ENCODE assay signal across 12 mouse cellular contexts in genomic region chr8:128263251-128263947, GRCm38 (mm10).
A peak's percentile ranks its signal among the peaks of the same experiment; 100 is the strongest.
DNase-seq lines count a peak whose midpoint lies in the region; ATAC-seq lines count a peak whose summit lies in the region.
"Had no signal": no experiment of that assay in that cellular context is flagged by ENCODE, and none has a peak within 500 bp of the region (broad histone marks: within the 10 kb centered on the region; RNA-seq: fewer than 3 reads in every experiment).

No protein-coding gene starts in this region.

- no peaks in the 10 kb centered on the region for H3K9me3 ChIP-seq in hindbrain, embryonic 10.5 days
- H3K9me3 ChIP-seq in hindbrain, embryonic 12.5 days (replicated peaks) = no peaks in the 10 kb centered on the region
- H3K9me3 ChIP-seq in embryonic facial prominence, embryonic 10.5 days = no peaks in the 10 kb centered on the region
- H3K9me3 ChIP-seq in limb, embryonic 11.5 days (ENCODE audit: control insufficient read depth, low read length) = no peaks in the 10 kb centered on the region
- H3K9me3 ChIP-seq in midbrain, embryonic 14.5 days (ENCODE audit: control insufficient read depth, low read length) = no peaks in the 10 kb centered on the region
- H3K9me3 ChIP-seq: embryonic facial prominence, embryonic 12.5 days; hindbrain, embryonic 15.5 days; liver, embryonic 15.5 days had no signal

- DNase-seq in hindbrain, embryonic 10.5 days (ENCODE audit: low spot score) = peak; percentile 27
- peak; percentile 44 for DNase-seq in embryonic facial prominence, embryonic 10.5 days (ENCODE audit: low spot score)
- DNase-seq in limb, embryonic 11.5 days (ENCODE audit: low spot score) = peak; percentile 52
- peak; percentile 51 for DNase-seq in midbrain, embryonic 14.5 days
- DNase-seq in spleen, postnatal 36 days (ENCODE audit: low spot score in 2 of 2) = no peak
- DNase-seq in urinary bladder, postnatal 36 days (ENCODE audit: low spot score in 2 of 2) = no peak
- DNase-seq in spleen, adult 12 weeks (ENCODE audit: low spot score) = no peak

- 52% methylated on average over 9 of the region's 9 CpGs for WGBS in hindbrain, embryonic 10.5 days
- 44% methylated on average over 9 of the region's 9 CpGs for WGBS in hindbrain, embryonic 12.5 days
- 48% methylated on average over 9 of the region's 9 CpGs for WGBS in embryonic facial prominence, embryonic 10.5 days
- WGBS in limb, embryonic 11.5 days = 36% methylated on average over 9 of the region's 9 CpGs
- 39% methylated on average over 9 of the region's 9 CpGs for WGBS in midbrain, embryonic 14.5 days

- H3K4me2 ChIP-seq in hindbrain, embryonic 12.5 days (replicated peaks) = no peak overlapping the region
- no peak overlapping the region for H3K4me2 ChIP-seq in limb, embryonic 11.5 days (ENCODE audit: low read depth, severe bottlenecking)
- no peak overlapping the region for H3K4me2 ChIP-seq in midbrain, embryonic 14.5 days (ENCODE audit: low read length)
- H3K4me2 ChIP-seq: embryonic facial prominence, embryonic 12.5 days; hindbrain, embryonic 15.5 days; liver, embryonic 15.5 days had no signal

- no peaks in the 10 kb centered on the region for H3K36me3 ChIP-seq in hindbrain, embryonic 10.5 days
- no peaks in the 10 kb centered on the region for H3K36me3 ChIP-seq in hindbrain, embryonic 12.5 days
- H3K36me3 ChIP-seq in embryonic facial prominence, embryonic 10.5 days (replicated peaks) = no peaks in the 10 kb centered on the region
- H3K36me3 ChIP-seq in limb, embryonic 11.5 days (ENCODE audit: control insufficient read depth, insufficient read depth, low read length) = no peaks in the 10 kb centered on the region
- no peaks in the 10 kb centered on the region for H3K36me3 ChIP-seq in midbrain, embryonic 14.5 days (ENCODE audit: control insufficient read depth, insufficient read depth, low read length)
- H3K36me3 ChIP-seq: embryonic facial prominence, embryonic 12.5 days; hindbrain, embryonic 15.5 days; liver, embryonic 15.5 days had no signal

- no peak overlapping the region for H3K4me3 ChIP-seq in hindbrain, embryonic 10.5 days
- H3K4me3 ChIP-seq in hindbrain, embryonic 12.5 days = no peak overlapping the region
- no peak overlapping the region for H3K4me3 ChIP-seq in embryonic facial prominence, embryonic 10.5 days
- no peak overlapping the region for H3K4me3 ChIP-seq in limb, embryonic 11.5 days (ENCODE audit: low read depth, low read length)
- no peak overlapping the region for H3K4me3 ChIP-seq in midbrain, embryonic 14.5 days (replicated peaks; ENCODE audit: low read depth, low read length)
- H3K4me3 ChIP-seq: embryonic facial prominence, embryonic 12.5 days; hindbrain, embryonic 15.5 days; liver, embryonic 15.5 days had no signal

- ATAC-seq in hindbrain, embryonic 12.5 days (ENCODE audit: low FRiP score) = no peak
- ATAC-seq in limb, embryonic 11.5 days (ENCODE audit: insufficient number of reproducible peaks, low FRiP score, low TSS enrichment, low read depth) = 0 out of 2 replicates have a peak, but pooled peaks have one; percentile 69
- no peak for ATAC-seq in midbrain, embryonic 14.5 days (ENCODE audit: low FRiP score, low TSS enrichment)
- ATAC-seq: Patski had no signal

- H3K4me1 ChIP-seq in hindbrain, embryonic 10.5 days (replicated peaks) = peaks cover 28% of the 10 kb centered on the region
- peaks cover 10% of the 10 kb centered on the region for H3K4me1 ChIP-seq in hindbrain, embryonic 12.5 days
- peaks cover 45% of the 10 kb centered on the region for H3K4me1 ChIP-seq in embryonic facial prominence, embryonic 10.5 days
- H3K4me1 ChIP-seq in limb, embryonic 11.5 days (ENCODE audit: control insufficient read depth, insufficient read depth, low read length) = peaks cover 19% of the 10 kb centered on the region; the same call in 1 of the 2 replicates
- H3K4me1 ChIP-seq in midbrain, embryonic 14.5 days (ENCODE audit: control insufficient read depth, insufficient read depth, low read length) = peaks cover 6% of the 10 kb centered on the region
- H3K4me1 ChIP-seq: liver, embryonic 15.5 days had no signal

- peak overlapping the region; percentile 37; the same call in 1 of the 2 replicates for H3K27ac ChIP-seq in hindbrain, embryonic 10.5 days
- no peak overlapping the region for H3K27ac ChIP-seq in hindbrain, embryonic 12.5 days
- peak overlapping the region; percentile 54 for H3K27ac ChIP-seq in embryonic facial prominence, embryonic 10.5 days (replicated peaks)
- H3K27ac ChIP-seq in limb, embryonic 11.5 days (replicated peaks; ENCODE audit: low read depth, low read length) = peak overlapping the region; percentile 45; the same call in 1 of the 2 replicates
- H3K27ac ChIP-seq in midbrain, embryonic 14.5 days (replicated peaks; ENCODE audit: low read depth, low read length) = no peak overlapping the region
- H3K27ac ChIP-seq: embryonic facial prominence, embryonic 12.5 days; hindbrain, embryonic 15.5 days; liver, embryonic 15.5 days had no signal

- H3K27me3 ChIP-seq in hindbrain, embryonic 10.5 days (ENCODE audit: insufficient read depth, poor library complexity, severe bottlenecking) = no peaks in the 10 kb centered on the region
- H3K27me3 ChIP-seq in hindbrain, embryonic 12.5 days = no peaks in the 10 kb centered on the region
- no peaks in the 10 kb centered on the region for H3K27me3 ChIP-seq in embryonic facial prominence, embryonic 10.5 days (replicated peaks; ENCODE audit: low read depth, poor library complexity, severe bottlenecking)
- H3K27me3 ChIP-seq in limb, embryonic 11.5 days (ENCODE audit: control insufficient read depth, insufficient read depth, low read length) = no peaks in the 10 kb centered on the region
- no peaks in the 10 kb centered on the region for H3K27me3 ChIP-seq in midbrain, embryonic 14.5 days (ENCODE audit: control insufficient read depth, insufficient read depth, low read length)
- H3K27me3 ChIP-seq: embryonic facial prominence, embryonic 12.5 days; hindbrain, embryonic 15.5 days; liver, embryonic 15.5 days; Patski had no signal

- H3K9ac ChIP-seq in hindbrain, embryonic 12.5 days = no peak overlapping the region
- no peak overlapping the region for H3K9ac ChIP-seq in limb, embryonic 11.5 days (ENCODE audit: low read length)
- H3K9ac ChIP-seq in midbrain, embryonic 14.5 days (replicated peaks; ENCODE audit: low read length) = no peak overlapping the region
- H3K9ac ChIP-seq: embryonic facial prominence, embryonic 12.5 days; hindbrain, embryonic 15.5 days; liver, embryonic 15.5 days had no signal

Comparison
In these comparisons a context has a peak if more than half of its experiments do, and no peak if none do; other contexts are left out.
1. H3K27ac ChIP-seq: peak in hindbrain, embryonic 10.5 days (single experiment), embryonic facial prominence, embryonic 10.5 days (single experiment) and limb, embryonic 11.5 days (single experiment); none in hindbrain, embryonic 12.5 days (single experiment) and midbrain, embryonic 14.5 days (single experiment).
2. DNase-seq: peak in hindbrain, embryonic 10.5 days (single experiment), embryonic facial prominence, embryonic 10.5 days (single experiment), limb, embryonic 11.5 days (single experiment) and midbrain, embryonic 14.5 days (single experiment); none in spleen, postnatal 36 days (0 of 2), urinary bladder, postnatal 36 days (0 of 2) and spleen, adult 12 weeks (single experiment).